Mouse (Mus musculus) layer of hippocampus, adult 8-10 months (tissue): ENCODE measurements around the gene Qtrt2. TPM values are rescaled to one million over a fixed set of nuclear protein-coding genes. Genes with fewer than 3 reads are reported as not detected.

Experiments
- DNase-seq, 2 experiments: peaks; one replicate each; pipeline ENCODE4 v3.0.0; 2022; ENCODE audit warnings: low spot score in 2 of 2
- total RNA-seq, 4 experiments: library from RNA; stranded (reverse); gene quantifications; 2 replicates each; pipeline ENCODE4 v1.2.4; 2022

Qtrt2 gene
- total RNA-seq, 4 experiments from 2014 or later, result 37.7 to 56.4 (median 40.0) TPM

DNA sequence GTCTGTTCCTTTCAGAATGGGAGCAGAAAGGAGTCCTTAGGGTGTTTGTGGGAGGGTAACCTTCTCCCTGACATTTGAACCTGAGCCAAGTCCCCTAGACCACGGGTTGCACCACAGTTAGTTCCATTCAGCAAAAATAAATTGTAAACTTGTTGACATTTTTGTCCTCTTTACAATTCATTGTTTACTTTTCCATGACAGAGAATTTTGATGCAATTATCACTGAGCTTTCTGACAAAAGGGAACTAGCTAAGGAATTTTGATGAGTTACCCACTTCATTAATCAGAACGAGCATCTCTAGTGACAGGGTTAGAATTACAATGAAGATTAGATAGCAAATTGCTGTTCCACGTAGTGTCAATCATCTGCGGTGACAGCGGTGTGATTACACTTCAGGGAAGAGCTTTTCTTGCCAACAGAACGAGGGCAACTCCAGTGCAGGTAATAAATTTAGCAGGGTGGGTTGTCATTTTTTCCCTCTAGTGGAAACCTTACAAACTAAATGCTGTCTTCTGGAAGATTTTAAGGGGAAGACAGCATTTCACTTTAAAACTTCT lies 1.5 kb downstream of the Qtrt2 start:
- DNase-seq, result no peak

DNA sequence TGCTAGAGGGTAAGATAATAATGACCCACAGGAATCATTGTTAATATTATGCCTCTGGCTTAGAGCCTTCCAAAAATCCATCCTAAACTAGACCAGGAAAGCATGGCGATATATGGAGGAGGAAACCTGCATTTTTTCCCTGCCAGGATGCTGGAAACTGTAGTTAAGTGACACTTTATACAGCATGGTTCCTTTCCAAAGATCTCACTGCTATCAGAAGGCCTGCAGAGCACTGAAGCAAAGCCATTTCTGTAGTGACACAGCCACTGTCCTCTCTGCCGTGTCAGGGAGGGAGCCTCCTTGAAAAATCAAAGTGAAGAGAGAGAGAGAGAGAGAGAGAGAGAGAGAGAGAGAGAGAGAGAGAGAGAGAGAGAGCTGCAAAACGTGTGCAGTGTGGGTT lies 4.0 kb downstream of the Qtrt2 start:
- DNase-seq, result no peak

DNA sequence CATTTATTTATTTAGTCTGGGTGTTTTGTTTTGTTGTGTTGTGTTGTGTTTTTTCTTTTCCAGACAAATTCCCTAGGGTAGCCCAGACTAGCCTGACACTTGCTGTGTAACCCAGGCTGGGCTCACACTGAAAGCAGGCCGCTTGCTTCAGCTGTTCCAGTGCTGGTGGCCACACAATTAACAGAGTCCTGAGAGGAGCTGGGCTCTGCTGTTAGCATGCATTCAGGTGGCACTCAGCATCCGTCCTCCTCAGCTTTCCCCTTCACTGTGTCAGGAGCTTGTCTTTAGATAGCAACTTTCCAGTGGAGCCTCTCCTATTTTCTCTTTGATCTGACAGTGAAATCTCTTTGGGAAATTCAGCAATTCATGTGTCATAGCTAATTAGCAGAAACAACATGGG lies 4.6 kb downstream of the Qtrt2 start:
- DNase-seq, result no peak

DNA sequence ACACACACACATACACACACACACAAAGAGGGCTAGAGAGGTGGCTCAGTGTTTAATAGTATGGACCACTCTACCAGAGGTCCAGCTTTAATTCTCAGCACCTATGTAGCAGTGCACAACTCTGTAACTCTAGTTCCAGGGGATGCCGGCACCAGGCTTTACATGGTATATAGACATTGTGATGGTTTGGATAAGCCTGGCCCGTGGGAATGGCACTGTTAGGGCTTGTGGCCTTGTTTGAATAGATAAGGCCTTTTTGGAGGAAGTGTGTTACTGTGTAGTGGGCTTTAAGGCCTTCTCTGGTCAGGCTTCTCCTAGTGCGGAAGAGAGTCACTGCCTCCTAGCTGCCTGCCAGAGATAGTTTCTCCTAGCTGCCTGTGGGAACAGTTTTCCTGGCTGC lies 7.7 kb downstream of the Qtrt2 start:
- no peak for DNase-seq

DNA sequence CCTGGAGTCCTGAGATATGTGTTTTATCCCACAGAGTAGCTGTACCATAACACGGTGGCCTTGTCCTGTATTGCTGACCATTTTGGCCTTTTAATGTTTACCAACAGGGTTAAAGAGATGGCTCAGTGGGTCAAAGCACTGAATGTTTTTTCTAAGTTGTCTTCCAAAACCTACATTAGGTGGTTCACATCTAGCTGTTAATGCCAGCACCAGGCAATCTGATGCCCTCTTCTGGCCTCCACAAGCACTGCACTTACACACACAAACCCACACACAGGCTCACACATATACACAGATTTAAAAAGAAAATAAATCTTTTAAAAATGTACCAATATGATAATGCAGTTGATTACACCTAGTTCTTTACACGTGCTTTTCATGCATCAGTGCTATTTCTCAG lies 17.7 kb downstream of the Qtrt2 start:
- DNase-seq, result no peak

DNA sequence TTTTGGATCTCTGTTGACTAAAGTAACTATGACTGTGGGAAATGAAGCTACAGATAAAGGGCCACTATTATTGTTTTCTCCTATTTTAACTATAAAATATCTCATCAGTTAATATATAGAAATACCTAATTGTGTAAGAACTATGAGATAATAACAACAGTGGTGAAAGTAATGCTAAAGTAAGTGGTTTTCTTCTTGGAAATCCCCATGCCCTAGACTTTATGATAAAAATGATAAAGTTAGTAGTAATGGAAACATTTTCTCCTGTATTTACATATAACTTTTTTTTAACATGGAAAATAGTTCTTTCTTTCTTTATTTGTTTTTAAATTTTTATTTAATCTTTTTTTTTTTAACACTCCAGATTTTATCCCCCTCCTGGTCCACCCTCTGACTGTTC lies 26.0 kb downstream of the Qtrt2 start:
- DNase-seq, result no peak

DNA sequence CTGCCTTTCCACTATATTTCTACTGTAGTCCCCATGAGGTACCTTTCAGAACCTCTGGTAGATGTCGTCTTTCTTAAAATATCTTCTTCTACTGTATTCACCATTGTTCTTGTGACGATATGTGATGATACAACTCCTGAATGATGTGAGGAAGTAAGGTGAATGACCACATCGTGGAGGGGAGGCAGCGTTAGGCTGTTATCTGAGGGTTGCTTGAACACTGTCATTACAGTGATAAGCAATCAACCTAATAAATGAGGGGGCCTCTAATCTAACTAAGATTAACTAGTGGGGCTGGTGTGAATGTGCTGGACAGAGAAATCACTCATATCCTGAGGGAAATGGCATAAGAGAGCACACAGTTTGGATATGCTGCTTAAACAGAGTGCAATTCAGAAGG lies 26.5 kb downstream of the Qtrt2 start:
- DNase-seq, result no peak

DNA sequence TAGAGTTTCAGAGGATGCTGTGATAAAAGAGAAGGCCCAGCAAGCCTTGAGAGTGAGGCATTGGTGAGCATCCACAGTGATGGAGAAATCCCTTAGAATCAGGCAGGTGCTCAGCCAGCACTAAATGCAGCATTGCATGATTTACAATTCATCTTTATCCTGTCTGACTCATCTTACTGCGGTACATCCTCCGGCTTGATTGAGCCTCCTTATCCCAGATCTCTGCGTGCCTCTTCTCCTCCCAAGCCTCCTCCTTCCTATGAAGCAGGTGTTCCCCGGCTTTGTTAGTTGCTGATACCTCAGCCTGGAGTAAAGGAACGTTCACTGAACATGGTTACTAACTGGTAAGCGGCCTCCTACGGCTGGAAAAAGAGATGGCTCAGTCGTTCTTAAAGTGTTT lies 32.1 kb downstream of the Qtrt2 start:
- no peak for DNase-seq

DNA sequence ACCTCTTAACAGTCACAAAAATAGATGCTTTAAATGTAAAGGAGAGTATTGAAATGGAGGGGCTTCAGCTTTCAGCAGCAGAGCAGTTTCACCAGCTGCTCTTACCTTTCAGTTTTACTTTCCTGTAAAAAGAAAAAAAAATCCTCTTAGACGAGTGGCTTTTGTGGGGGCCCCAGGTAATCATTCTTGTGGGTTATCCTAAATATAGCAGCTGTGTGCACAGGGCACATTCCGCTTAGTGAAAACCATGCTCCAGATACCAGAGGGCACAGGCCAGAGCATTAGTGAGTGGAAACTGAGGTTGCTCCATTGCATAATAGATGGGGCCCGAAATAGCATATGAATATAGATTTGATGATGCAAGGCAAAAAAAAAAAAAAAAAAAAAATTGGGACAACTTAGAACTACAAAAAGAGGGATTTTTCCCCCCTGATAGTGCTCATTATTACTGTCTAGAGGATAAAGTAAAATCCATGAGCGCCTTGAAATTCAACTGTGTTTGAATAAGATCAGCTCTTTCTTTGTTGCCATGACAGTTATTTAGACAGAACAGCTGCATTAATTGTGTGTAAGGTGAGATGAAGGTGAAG lies 35.8 kb downstream of the Qtrt2 start:
- no peak for DNase-seq

DNA sequence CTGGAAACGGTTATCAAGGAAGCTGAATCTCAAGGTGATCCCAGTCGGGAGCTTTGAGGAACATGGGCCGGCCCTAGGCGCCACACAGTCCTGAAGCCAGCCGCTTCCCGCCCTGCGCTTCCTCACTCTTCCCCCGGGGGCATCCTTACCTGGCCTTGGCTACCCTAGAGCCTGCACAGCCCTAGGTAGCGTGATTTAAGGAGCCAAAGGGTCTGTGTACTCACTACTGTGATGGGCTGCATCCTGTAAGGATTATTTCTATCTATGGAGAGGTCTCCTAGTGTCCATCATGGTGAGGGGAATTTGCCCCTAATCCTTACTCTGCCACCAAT lies 36.6 kb downstream of the Qtrt2 start:
- DNase-seq, result no peak

DNA sequence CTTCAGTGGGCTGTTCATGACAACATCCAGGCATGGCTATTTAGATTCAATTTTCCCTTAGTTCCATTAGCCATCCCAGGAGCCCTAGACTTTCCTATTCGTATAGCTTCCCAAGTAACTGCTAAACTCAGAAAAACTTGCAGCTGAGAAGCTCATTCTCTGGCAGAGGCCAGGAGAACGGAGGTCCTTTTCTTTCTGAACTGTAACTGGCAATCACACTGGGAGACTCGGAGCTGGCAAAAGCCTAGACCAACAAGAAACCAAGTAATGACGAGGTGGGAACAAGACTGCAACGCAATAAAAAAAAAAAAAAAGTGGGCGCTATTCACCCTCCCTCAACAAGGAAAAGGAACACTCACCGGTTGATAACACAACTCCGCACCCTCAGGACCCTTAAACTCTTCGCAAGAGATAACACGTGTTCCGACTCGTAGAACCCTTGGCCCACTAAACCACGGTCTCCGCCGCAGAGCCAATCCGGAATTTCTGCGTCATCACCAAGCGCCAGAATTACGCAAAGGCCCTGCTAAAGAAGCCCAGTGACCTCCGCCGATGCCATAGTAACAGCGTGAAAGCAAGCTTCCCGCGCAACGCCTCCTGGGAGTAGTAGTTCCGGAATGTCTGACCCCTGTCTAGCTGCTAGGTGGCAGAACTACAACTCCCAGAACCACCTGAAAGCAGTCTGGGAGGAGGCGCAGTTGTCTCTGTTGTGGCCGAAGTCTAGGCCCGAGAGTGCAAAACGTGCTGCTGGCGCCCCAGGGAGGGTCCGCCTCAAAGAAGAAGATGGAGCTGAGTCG lies 37.2 kb downstream of the Qtrt2 start, which contains the start of gene Ccdc191:
Gene Ccdc191, plus strand, starts transcription at position 593 of the 797 bp plus-strand sequence.
- DNase-seq, result peak; percentile 100

DNA sequence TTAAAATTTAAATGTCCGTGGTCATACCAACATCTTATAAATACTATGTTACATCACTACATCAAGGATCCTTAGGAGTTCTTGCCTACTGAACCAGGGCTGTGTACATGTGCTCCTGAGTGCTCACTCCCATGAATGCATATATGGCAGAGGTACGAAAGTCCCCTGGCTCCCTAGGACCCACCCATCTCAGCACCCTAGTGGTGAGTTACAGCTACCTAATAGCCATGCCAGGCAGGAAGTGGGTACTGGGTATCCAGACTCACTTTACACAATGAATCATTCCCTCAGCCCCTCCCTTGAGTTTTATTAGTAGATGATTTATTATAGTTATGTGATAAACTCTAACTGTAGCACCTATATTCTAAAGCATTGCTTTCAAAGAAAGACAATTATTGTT lies 44.3 kb downstream of the Qtrt2 start:
- DNase-seq, result no peak

DNA sequence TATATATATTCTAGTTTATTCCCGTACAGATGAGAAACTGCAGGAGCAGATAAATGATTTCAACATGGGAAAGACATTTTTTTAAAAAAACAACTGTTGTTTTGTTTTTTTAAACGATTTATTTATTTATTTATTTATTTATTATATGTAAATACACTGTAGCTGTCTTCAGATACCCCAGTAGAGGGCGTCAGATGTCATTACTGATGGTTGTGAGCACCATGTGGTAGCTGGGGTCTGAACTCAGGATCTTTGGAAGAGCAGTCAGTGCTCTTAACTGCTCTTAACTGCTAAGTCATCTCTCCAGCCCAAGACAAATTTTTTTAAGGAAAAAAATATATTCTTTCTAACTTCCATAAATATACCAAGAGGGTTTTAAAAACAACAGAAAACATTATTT lies 45.0 kb downstream of the Qtrt2 start:
- no peak for DNase-seq

DNA sequence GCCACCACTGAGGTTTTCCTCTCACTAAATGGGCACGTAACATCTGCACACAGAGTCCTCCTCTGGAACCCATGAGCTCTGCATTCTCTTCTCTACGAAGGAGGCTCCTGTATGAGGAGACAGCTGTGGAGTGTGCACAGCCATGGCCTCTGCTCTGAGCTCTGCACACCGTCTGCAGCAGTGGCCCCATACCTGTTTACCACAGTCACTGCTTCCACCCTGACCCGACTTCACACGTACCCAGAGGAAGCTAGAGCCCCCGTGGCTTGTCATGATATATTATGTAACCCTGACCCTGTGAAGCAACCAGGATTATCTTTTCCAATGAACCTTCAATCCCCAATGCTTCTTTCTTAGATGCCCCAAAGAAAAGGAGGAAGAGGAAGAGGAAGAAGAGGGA lies 46.8 kb downstream of the Qtrt2 start:
- no peak for DNase-seq

DNA sequence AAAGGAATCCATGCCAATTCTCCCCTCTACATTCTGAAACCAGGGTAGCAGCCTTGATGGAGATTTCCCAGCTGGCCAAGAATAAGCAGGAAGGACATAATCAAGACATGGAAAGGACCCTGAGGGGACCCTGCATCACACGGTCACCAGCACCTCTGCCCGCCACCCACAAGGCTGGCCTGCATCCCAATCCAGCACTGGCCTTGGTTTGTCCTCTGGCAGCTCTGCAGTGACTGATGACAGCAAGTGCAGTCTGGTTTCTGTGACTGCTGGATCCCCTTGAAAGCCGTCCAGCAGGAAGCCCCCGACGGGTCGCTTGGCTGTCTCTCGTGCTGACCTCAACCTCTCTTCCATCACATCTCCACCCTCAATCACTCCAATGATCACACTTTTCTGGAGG lies 55.2 kb downstream of the Qtrt2 start:
- no peak for DNase-seq

DNA sequence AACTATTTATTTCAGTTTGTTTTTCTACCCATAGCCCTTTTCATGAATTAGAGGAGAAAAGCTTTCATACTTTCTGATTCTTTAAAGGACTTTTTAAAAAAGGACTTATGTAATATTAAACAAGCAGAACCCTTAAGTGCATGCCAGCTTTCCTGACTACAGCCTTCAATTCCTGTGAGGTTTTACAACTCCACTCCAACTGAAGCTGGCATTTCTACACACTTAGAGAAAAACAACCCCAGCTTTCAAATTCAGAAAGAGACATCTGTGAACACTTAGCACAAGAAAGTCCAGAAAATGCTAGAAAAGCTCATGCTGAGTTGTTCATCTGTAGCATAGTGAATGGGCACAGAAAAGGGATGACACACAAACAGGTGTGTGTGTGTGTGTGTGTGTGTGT lies 56.8 kb downstream of the Qtrt2 start:
- DNase-seq, result no peak

DNA sequence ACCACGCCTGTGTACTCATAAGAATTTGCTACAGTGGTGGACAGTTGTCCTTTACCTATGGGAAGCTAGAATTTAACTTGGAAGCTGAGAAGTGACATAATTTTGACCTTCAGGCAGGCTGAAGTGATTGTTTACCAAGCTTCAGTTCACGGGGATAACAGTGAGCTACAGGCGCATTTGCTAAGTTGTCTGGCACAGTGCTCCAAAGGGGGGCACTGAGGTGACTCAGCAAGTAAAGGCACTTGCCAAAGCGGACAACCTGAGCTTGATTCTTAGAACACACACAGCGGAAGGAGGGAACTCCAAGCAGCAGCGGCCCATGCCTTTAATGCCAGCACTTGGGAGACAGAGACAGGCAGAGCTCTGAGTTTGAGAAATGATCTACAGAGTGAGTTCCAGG lies 66.0 kb downstream of the Qtrt2 start:
- DNase-seq, result no peak

DNA sequence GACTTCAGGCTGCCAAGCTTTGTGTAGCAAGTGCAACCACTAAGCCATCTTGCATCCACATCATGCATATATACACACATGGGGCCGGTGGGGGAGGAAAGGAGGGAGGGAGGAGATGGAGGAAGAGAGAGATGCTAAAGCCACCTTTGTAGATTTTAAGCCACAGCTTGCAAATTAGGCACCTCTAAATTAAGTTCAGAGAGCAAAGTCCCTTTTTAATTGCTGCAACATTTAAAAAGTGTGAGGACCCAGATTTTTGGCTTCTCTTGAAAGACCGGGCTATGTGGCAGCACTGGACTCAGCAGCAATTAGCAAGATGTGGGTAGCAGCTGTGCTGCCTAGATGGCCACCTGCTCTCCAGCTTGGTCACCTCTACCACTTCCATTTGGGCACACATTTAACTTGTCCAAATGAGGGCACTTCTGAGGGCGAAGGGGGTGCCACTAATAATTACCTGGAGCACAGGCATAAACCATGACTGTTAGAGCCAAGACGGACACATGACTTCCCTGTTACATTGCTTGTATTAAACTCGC lies 67.6 kb downstream of the Qtrt2 start:
- DNase-seq, result no peak

DNA sequence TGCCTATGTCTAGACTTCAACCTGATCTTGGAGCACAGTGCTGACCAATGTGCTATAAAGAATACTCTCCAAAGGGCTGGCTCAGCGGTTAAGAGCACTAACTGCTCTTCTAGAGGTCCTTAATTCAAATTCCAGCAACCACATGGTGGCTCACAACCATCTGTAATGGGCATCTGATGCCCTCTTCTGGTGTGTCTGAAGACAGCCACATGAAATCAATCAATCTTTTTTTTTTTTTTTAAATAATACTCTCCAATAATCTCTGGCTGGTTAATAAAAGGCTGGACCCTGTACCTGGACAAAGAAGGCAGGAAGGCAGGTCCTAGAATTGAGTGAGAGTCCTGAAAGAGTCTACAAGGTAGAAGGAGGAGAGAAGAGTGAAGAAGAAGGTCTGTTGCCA lies 76.8 kb downstream of the Qtrt2 start:
- DNase-seq, result no peak

DNA sequence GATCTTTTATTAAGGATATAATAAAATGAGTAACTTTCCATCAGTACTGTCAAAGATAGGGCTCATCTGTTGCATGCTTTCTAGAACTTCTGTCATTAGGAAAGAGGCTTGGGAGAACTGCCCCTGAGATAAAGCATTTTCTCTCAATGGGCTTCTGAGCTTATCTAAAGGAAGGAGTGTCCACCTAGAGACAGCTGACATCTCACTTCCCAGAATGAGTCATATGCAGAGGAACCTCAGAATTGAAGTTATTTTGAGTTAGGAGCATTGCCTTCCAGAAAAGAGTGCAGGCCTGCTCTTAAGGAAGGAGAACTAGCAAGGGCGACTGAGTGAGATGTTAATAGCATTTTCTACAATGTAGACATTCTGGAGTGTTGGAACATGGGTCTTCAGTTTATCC lies 85.4 kb downstream of the Qtrt2 start:
- no peak for DNase-seq

DNA sequence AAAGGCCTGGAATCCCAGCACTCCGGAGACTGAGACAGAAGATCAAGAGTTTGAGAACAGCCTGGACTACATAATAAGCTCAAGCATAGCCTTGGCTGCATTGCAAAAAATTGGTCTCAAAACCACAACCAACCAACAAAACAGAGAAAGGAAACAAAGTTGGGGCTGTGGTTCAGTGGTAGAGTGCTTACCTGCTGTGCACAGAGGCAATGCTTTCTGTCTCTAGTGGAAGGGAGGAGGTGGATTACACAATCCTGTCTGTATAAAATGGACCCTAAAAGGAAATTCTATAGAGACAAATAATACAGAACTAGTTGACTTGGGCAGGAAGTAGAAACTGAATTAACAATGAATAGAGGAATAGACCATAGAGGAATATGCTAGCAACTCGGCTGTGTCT lies 94.7 kb downstream of the Qtrt2 start:
- no peak for DNase-seq

DNA sequence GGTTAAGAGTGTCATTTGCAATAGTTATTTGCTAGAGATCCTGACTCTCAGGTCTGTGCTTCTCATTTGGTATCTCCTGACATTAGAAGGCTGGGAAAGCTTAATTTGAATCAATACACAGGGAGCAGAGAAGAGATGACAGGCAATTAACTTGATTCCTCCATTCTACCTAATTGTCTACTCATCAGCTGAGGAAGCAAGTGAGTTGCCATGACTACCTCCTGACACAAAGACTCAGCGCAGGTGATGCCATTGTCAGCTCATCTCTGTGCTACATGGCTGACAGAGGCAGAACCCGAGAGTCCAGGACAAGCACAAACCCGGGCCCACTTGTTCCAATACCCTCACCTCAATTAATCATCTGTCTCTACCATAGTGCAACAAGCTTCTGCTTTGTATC lies 99.1 kb downstream of the Qtrt2 start:
- DNase-seq, result no peak

DNA sequence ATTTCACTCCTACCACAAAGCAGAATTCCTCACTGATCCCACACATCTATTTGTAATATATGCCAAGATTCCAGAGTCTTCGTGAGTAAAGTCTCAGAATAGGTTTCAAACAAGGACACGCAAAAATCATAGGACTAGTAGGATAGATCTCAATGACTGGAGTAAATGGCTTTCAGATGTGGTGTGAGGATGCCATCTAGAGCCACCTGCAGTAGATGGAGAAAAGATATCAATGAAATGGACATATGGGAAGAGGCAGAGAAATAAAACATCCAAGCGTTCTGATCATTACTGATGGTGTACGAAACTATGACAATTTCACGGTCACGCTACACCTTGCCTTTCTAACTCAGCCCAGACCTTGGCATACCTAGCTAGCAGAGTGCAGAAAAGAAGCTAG lies 108.2 kb downstream of the Qtrt2 start:
- DNase-seq, result no peak
